Mouse (Mus musculus): Measurements from ENCODE around the gene Gm20517. TPM values are rescaled to one million over a fixed set of nuclear protein-coding genes. Genes with fewer than 3 reads are reported as not detected.
"Not testable (repeated sequence)": the region's sequence is repeated elsewhere in the genome, so short reads cannot be mapped to it uniquely, and the experiment has no call there.

Gm20517 gene
- polyA plus RNA-seq, 1 experiment = 0.64 TPM

- Histone ChIP-seq H3K4me1 (ENCODE audit: control insufficient read depth, insufficient read depth, low read length) (peaks cover 15% of the 10 kb centered on the region), H3K27me3 (replicated peaks; ENCODE audit: control insufficient read depth, insufficient read depth, low read length) (no peaks in the 10 kb centered on the region), H3K36me3 (ENCODE audit: control insufficient read depth, insufficient read depth, low read length) (peaks cover 1% of the 10 kb centered on the region; the same call in 1 of the 2 replicates), H3K4me3 (ENCODE audit: insufficient read depth, low read depth, low read length) (no peak overlapping the region), H3K27ac (ENCODE audit: insufficient read depth, low read depth, low read length) (no peak overlapping the region)
- 71% methylated on average over 5 of the region's 5 CpGs for WGBS
- DNase-seq = no peak
- no peak for TF ChIP-seq POLR2A (IDR thresholded peaks at IDR 0.05; ENCODE audit: low read depth, low read length)
- TF ChIP-seq CTCF (conservative IDR thresholded peaks at IDR 0.05; ENCODE audit: insufficient read depth, insufficient read length, low read depth, low read length) = no peak
These were observed 14.6 kb upstream of the Gm20517 start for GRCm38 (mm10) chr17:47596839-47597164.

- no peak for DNase-seq
- Histone ChIP-seq H3K27me3 (replicated peaks; ENCODE audit: control insufficient read depth, insufficient read depth, low read length) (no peaks in the 10 kb centered on the region), H3K4me3 (ENCODE audit: insufficient read depth, low read depth, low read length) (no peak overlapping the region), H3K4me1 (ENCODE audit: control insufficient read depth, insufficient read depth, low read length) (peaks cover 15% of the 10 kb centered on the region), H3K36me3 (ENCODE audit: control insufficient read depth, insufficient read depth, low read length) (peaks cover 1% of the 10 kb centered on the region; the same call in 1 of the 2 replicates), H3K27ac (ENCODE audit: insufficient read depth, low read depth, low read length) (no peak overlapping the region)
- 67% methylated on average over 13 of the region's 13 CpGs for WGBS
- TF ChIP-seq POLR2A (IDR thresholded peaks at IDR 0.05; ENCODE audit: low read depth, low read length) = no peak
- TF ChIP-seq CTCF (conservative IDR thresholded peaks at IDR 0.05; ENCODE audit: insufficient read depth, insufficient read length, low read depth, low read length) = no peak
These were observed 14.1 kb upstream of the Gm20517 start for GRCm38 (mm10) chr17:47597261-47597660.

DNA sequence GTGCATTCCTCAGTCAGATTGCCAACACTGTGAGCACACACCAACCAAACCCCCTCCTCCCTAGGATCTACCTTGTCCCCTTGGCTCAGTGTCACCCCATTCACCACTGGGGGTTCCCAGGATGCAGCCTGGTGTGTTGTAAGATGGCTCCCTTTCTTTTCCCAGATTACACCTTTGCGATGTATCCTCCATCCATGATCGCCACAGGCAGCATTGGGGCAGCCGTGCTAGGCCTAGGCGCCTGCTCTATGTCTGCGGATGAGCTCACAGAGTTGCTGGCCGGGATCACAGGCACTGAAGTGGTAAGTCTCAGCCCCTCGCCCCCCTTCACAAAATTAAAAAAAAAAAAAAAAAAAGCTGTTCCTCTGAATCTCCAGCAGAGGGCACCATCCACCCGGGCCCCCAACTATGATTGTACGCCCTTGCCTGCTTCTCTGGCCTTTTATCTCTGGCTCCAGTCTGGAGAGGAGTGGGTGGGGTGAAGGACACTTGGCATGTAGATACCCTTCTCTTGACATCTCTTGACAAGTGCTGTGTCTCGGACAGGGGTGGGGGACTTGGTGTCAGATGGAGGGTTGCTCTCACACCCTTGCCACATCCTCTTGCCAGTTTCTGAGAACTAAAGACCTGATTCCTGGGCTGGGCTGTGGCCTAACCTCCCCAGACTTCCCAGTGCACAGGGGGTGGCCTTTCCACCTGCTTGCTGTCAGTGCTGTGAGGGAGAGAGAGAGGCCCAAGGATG is 13.4 kb upstream of the Gm20517 start:
- peak; percentile 28 for DNase-seq
- peaks cover 13% of the 10 kb centered on the region for H3K4me1 ChIP-seq (ENCODE audit: control insufficient read depth, insufficient read depth, low read length)
- TF ChIP-seq CTCF (conservative IDR thresholded peaks at IDR 0.05; ENCODE audit: insufficient read depth, insufficient read length, low read depth, low read length) (peak; percentile 59), POLR2A (IDR thresholded peaks at IDR 0.05; ENCODE audit: low read depth, low read length) (no peak)

GRCm38 (mm10) chr17:47598580-47599304 is 12.6 kb upstream of the Gm20517 start:
- not testable (repeated sequence) for H3K27ac ChIP-seq (ENCODE audit: insufficient read depth, low read depth, low read length); H3K36me3 ChIP-seq (ENCODE audit: control insufficient read depth, insufficient read depth, low read length); H3K27me3 ChIP-seq (replicated peaks; ENCODE audit: control insufficient read depth, insufficient read depth, low read length); H3K4me3 ChIP-seq (ENCODE audit: insufficient read depth, low read depth, low read length); DNase-seq
- H3K4me1 ChIP-seq (ENCODE audit: control insufficient read depth, insufficient read depth, low read length) = peaks cover 12% of the 10 kb centered on the region
- 67% methylated on average over 10 of the region's 10 CpGs for WGBS

More for the DNA sequence above, 13.4 kb upstream of the Gm20517 start:
- Histone ChIP-seq H3K36me3 (ENCODE audit: control insufficient read depth, insufficient read depth, low read length) (peaks cover 1% of the 10 kb centered on the region; the same call in 1 of the 2 replicates), H3K4me3 (ENCODE audit: insufficient read depth, low read depth, low read length) (no peak overlapping the region), H3K27me3 (replicated peaks; ENCODE audit: control insufficient read depth, insufficient read depth, low read length) (no peaks in the 10 kb centered on the region), H3K27ac (ENCODE audit: insufficient read depth, low read depth, low read length) (no peak overlapping the region)
- 20% methylated on average over 10 of the region's 10 CpGs for WGBS

GRCm38 (mm10) chr17:47599511-47600297 is 11.7 kb upstream of the Gm20517 start:
- Histone ChIP-seq H3K4me3 (ENCODE audit: insufficient read depth, low read depth, low read length) (no peak overlapping the region), H3K27ac (ENCODE audit: insufficient read depth, low read depth, low read length) (no peak overlapping the region), H3K36me3 (ENCODE audit: control insufficient read depth, insufficient read depth, low read length) (peaks cover 1% of the 10 kb centered on the region; the same call in 1 of the 2 replicates), H3K27me3 (replicated peaks; ENCODE audit: control insufficient read depth, insufficient read depth, low read length) (no peaks in the 10 kb centered on the region), H3K4me1 (ENCODE audit: control insufficient read depth, insufficient read depth, low read length) (peaks cover 12% of the 10 kb centered on the region)
- peak; percentile 45 for DNase-seq
- WGBS = 62% methylated on average over 11 of the region's 11 CpGs
- TF ChIP-seq POLR2A (IDR thresholded peaks at IDR 0.05; ENCODE audit: low read depth, low read length) = no peak
- TF ChIP-seq CTCF (conservative IDR thresholded peaks at IDR 0.05; ENCODE audit: insufficient read depth, insufficient read length, low read depth, low read length) = no peak

- H3K27me3 ChIP-seq (replicated peaks; ENCODE audit: control insufficient read depth, insufficient read depth, low read length) = no peaks in the 10 kb centered on the region
- TF ChIP-seq POLR2A (IDR thresholded peaks at IDR 0.05; ENCODE audit: low read depth, low read length) = no peak
- no peak for TF ChIP-seq CTCF (conservative IDR thresholded peaks at IDR 0.05; ENCODE audit: insufficient read depth, insufficient read length, low read depth, low read length)
- no peak overlapping the region for H3K4me3 ChIP-seq (ENCODE audit: insufficient read depth, low read depth, low read length)
- peaks cover 6% of the 10 kb centered on the region for H3K4me1 ChIP-seq (ENCODE audit: control insufficient read depth, insufficient read depth, low read length)
- peaks cover 1% of the 10 kb centered on the region; the same call in 1 of the 2 replicates for H3K36me3 ChIP-seq (ENCODE audit: control insufficient read depth, insufficient read depth, low read length)
- 67% methylated on average over 13 of the region's 13 CpGs for WGBS
- H3K27ac ChIP-seq (ENCODE audit: insufficient read depth, low read depth, low read length) = no peak overlapping the region; the same call in 1 of the 2 replicates
- no peak for DNase-seq
These were observed 10.6 kb upstream of the Gm20517 start for GRCm38 (mm10) chr17:47600601-47601388.
